In the genomic region with DNA sequence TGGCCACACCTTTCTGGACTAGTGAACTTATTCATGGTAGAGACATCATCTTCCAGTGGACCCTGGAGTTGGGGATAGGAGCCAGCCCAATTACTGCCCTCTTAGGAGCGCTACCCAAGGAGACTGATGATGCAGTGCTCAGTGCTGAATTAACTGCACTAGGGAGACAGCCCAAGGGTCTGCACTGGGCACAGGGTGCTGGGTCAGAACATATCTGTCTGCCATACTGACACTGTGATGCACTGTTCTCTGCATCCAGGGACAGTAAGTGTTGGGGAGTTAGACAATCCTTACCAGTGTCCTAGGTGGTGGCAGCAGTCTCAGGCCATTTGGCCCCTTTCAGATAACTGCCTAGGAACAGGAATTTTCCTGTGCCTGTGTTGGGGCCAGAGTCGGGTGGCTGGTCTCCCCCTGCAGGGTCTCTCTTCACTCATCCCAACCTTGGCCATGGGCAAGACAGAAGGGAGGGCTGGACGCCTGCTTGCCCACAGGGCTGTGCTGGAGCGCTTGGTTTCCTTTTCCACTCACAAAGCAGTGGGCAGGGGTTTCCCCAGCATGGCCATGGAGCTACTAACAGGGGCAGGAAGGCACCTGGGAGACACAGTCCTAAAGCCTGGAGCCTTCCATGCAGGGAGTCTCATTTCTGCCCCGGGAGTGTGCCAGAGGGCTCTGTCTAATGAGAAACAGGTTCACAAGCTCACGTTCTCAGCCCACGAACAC, we compare ENCODE assay signal across 11 mouse cellular contexts. TPM values are rescaled to one million over a fixed set of nuclear protein-coding genes. Genes with fewer than 3 reads are reported as not detected.
DNase-seq lines count a peak whose midpoint lies in the region; ATAC-seq lines count a peak whose summit lies in the region.
"Had no signal": no experiment of that assay in that cellular context is flagged by ENCODE, and none has a peak within 500 bp of the region (broad histone marks: within the 10 kb centered on the region; RNA-seq: fewer than 3 reads in every experiment).

No protein-coding gene starts in this region.

- no peak overlapping the region for H3K4me3 ChIP-seq in forebrain, embryonic 10.5 days
- H3K4me3 ChIP-seq in forebrain, embryonic 11.5 days (ENCODE audit: low read depth, low read length): no peak overlapping the region
- no peak overlapping the region for H3K4me3 ChIP-seq in kidney, embryonic 15.5 days (replicated peaks)
- H3K4me3 ChIP-seq in brown adipose tissue, adult 24 weeks (ENCODE audit: insufficient read depth, low read depth, low read length): no peak overlapping the region
- H3K4me3 ChIP-seq in limb, embryonic 10.5 days: no peak overlapping the region; the same call in 1 of the 2 replicates

- peaks cover 20% of the 10 kb centered on the region for H3K4me1 ChIP-seq in forebrain, embryonic 10.5 days
- H3K4me1 ChIP-seq in forebrain, embryonic 11.5 days (replicated peaks; ENCODE audit: control insufficient read depth, insufficient read depth, low read length): no peaks in the 10 kb centered on the region; the same call in 1 of the 2 replicates
- H3K4me1 ChIP-seq in kidney, embryonic 15.5 days: peaks cover 18% of the 10 kb centered on the region
- peaks cover 54% of the 10 kb centered on the region for H3K4me1 ChIP-seq in brown adipose tissue, adult 24 weeks (ENCODE audit: control insufficient read depth, insufficient read depth, insufficient read length, low read length)
- peaks cover 26% of the 10 kb centered on the region for H3K4me1 ChIP-seq in limb, embryonic 10.5 days

- H3K27ac ChIP-seq in forebrain, embryonic 10.5 days: peak overlapping the region; percentile 31
- no peak overlapping the region for H3K27ac ChIP-seq in forebrain, embryonic 11.5 days (ENCODE audit: low read depth, low read length)
- no peak overlapping the region for H3K27ac ChIP-seq in kidney, embryonic 15.5 days
- H3K27ac ChIP-seq in brown adipose tissue, adult 24 weeks (replicated peaks; ENCODE audit: low read depth, low read length): peak overlapping the region; percentile 67
- peak overlapping the region; percentile 69 for H3K27ac ChIP-seq in limb, embryonic 10.5 days

- no peak for ATAC-seq in forebrain, embryonic 11.5 days (replicated peaks; ENCODE audit: low FRiP score)
- ATAC-seq in kidney, embryonic 15.5 days (replicated peaks; ENCODE audit: low FRiP score): no peak

- no peaks in the 10 kb centered on the region for H3K9me3 ChIP-seq in forebrain, embryonic 10.5 days
- no peaks in the 10 kb centered on the region for H3K9me3 ChIP-seq in forebrain, embryonic 11.5 days (ENCODE audit: control insufficient read depth, low read length)
- no peaks in the 10 kb centered on the region for H3K9me3 ChIP-seq in kidney, embryonic 15.5 days (replicated peaks)
- H3K9me3 ChIP-seq in limb, embryonic 10.5 days (replicated peaks): no peaks in the 10 kb centered on the region
- H3K9me3 ChIP-seq: G1E had no signal

- DNase-seq in forebrain, embryonic 10.5 days (ENCODE audit: extremely low spot score, low spot score): no peak
- DNase-seq in forebrain, embryonic 11.5 days (ENCODE audit: low spot score): no peak
- peak; percentile 11 for DNase-seq in kidney, postnatal 10 days
- DNase-seq in limb, embryonic 10.5 days (ENCODE audit: low spot score): no peak
- DNase-seq in spleen, postnatal 14 days (ENCODE audit: low spot score in 2 of 2): no peak
- no peak for DNase-seq in thymus, postnatal 25 days
- DNase-seq: kidney, postnatal 14 days; layer of hippocampus, postnatal 36 days had no signal

- H3K9ac ChIP-seq in forebrain, embryonic 11.5 days (ENCODE audit: low read length): no peak overlapping the region
- no peak overlapping the region for H3K9ac ChIP-seq in kidney, embryonic 15.5 days

- H3K36me3 ChIP-seq in forebrain, embryonic 10.5 days (replicated peaks): peaks cover 85% of the 10 kb centered on the region
- peaks cover 7% of the 10 kb centered on the region; the same call in 1 of the 2 replicates for H3K36me3 ChIP-seq in forebrain, embryonic 11.5 days (ENCODE audit: control insufficient read depth, insufficient read depth, low read length)
- H3K36me3 ChIP-seq in kidney, embryonic 15.5 days: peaks cover 82% of the 10 kb centered on the region
- peaks cover 78% of the 10 kb centered on the region for H3K36me3 ChIP-seq in limb, embryonic 10.5 days

- 78% methylated on average over 7 of the region's 7 CpGs for WGBS in forebrain, embryonic 10.5 days
- WGBS in forebrain, embryonic 11.5 days: 76% methylated on average over 7 of the region's 7 CpGs
- WGBS in kidney, embryonic 15.5 days: 75% methylated on average over 7 of the region's 7 CpGs
- 54% methylated on average over 7 of the region's 7 CpGs for WGBS in limb, embryonic 10.5 days

- H3K27me3 ChIP-seq in forebrain, embryonic 10.5 days (ENCODE audit: poor library complexity, severe bottlenecking): peaks cover 15% of the 10 kb centered on the region
- H3K27me3 ChIP-seq in forebrain, embryonic 11.5 days (ENCODE audit: control insufficient read depth, insufficient read depth, low read length): peaks cover 4% of the 10 kb centered on the region
- no peaks in the 10 kb centered on the region for H3K27me3 ChIP-seq in kidney, embryonic 15.5 days
- H3K27me3 ChIP-seq in limb, embryonic 10.5 days (ENCODE audit: low read depth, poor library complexity, severe bottlenecking): peaks cover 11% of the 10 kb centered on the region

- no peak overlapping the region for H3K4me2 ChIP-seq in forebrain, embryonic 11.5 days (ENCODE audit: low read depth, low read length, severe bottlenecking)
- H3K4me2 ChIP-seq in kidney, embryonic 15.5 days: no peak overlapping the region

RNA-seq across cellular contexts. Expression of a gene that starts 14.5 kb away (rescaled TPM):
- polyA plus RNA-seq in forebrain, embryonic 10.5 days (2016; fragmentation: Nextera tagmentation; extraction: Ambion mirVana): 5.4 and 5.5 TPM in 2 replicates
- polyA plus RNA-seq in forebrain, embryonic 11.5 days (2014; fragmentation: Nextera tagmentation; extraction: Ambion mirVana): 9.1 and 9.8 TPM in 2 replicates
- 18.6 and 19.4 TPM in 2 replicates for polyA plus RNA-seq in kidney, embryonic 15.5 days (2015; fragmentation: Nextera tagmentation; extraction: Ambion mirVana)
- polyA plus RNA-seq in brown adipose tissue, adult 24 weeks (2012; ENCODE audit: insufficient read depth, insufficient read length, missing spikeins): 7.9 and 8.2 TPM in 2 replicates
- polyA plus RNA-seq in limb, embryonic 10.5 days (2016; fragmentation: Nextera tagmentation; extraction: Ambion mirVana): 10.9 and 11.2 TPM in 2 replicates

RNA-seq across cellular contexts. Expression of a gene that starts 25.8 kb away (rescaled TPM):
- polyA plus RNA-seq in forebrain, embryonic 10.5 days (2016; fragmentation: Nextera tagmentation; extraction: Ambion mirVana): 45.3 and 47.8 TPM in 2 replicates
- polyA plus RNA-seq in forebrain, embryonic 11.5 days (2014; fragmentation: Nextera tagmentation; extraction: Ambion mirVana): 35.7 and 38.4 TPM in 2 replicates
- 27.7 and 29.0 TPM in 2 replicates for polyA plus RNA-seq in kidney, embryonic 15.5 days (2015; fragmentation: Nextera tagmentation; extraction: Ambion mirVana)
- polyA plus RNA-seq in brown adipose tissue, adult 24 weeks (2012; ENCODE audit: insufficient read depth, insufficient read length, missing spikeins): 2.5 and 3.0 TPM in 2 replicates
- 60.2 and 67.0 TPM in 2 replicates for polyA plus RNA-seq in limb, embryonic 10.5 days (2016; fragmentation: Nextera tagmentation; extraction: Ambion mirVana)

Comparison
In these comparisons a context has a peak if more than half of its experiments do, and no peak if none do; other contexts are left out.
1. H3K27ac ChIP-seq: peak in forebrain, embryonic 10.5 days (single experiment), brown adipose tissue, adult 24 weeks (single experiment) and limb, embryonic 10.5 days (single experiment); none in forebrain, embryonic 11.5 days (single experiment) and kidney, embryonic 15.5 days (single experiment).